Mouse (Mus musculus): ENCODE measurements around the gene Rec114. TPM values are rescaled to one million over a fixed set of nuclear protein-coding genes. Genes with fewer than 3 reads are reported as not detected.

The Rec114 gene
- total RNA-seq, 2 experiments from 2014 or later = 0.68 TPM; not detected in 1

DNA sequence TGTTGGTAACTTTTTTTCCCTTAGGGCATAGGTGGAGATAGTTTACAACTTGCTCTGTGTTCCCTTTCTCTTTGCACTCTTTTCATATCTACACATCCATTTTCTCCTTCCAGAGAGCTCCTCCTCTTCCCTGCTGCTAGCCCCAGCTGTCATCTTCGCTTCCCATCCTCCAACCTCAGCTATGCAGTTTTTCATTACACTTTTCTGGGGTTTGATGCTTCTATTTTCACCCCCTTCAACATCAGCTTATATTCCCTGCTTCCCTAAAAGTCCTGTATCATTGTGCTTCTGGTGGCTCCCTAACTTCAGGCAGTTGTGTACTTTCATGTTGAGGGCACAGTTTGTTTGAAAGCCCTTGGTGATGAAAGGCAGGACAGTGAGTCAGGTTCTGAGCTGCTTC, 130.0 kb downstream of the Rec114 start:
- no peak for DNase-seq (ENCODE audit: extremely low spot score in 1 of 2, low spot score in 1 of 2)

Other genes starting within 250 kb of the Rec114 start
- 1 to 10 TPM; 6.0 to 8.7 TPM for gene Cd276, start 188.5 kb downstream of the Rec114 start, total RNA-seq (2021)
- 100 to 1,000 TPM; 863 to 899 TPM for gene Nptn, start 161.7 kb downstream of the Rec114 start, total RNA-seq (2021)
- 1 to 10 TPM; 1.9 TPM for gene Hcn4, start 79.4 kb upstream of the Rec114 start, total RNA-seq (2021)

Data from layer of hippocampus, postnatal 25 days (tissue).